Mouse (Mus musculus): ENCODE measurements around the gene Terb2. TPM values are rescaled to one million over a fixed set of nuclear protein-coding genes. Genes with fewer than 3 reads are reported as not detected.

Gene Terb2
- polyA plus RNA-seq, 1 experiment from 2014 or later = not detected

- no peak for TF ChIP-seq CTCF (IDR thresholded peaks at IDR 0.05; ENCODE audit: low read depth)
- ATAC-seq (replicated peaks; ENCODE audit: low FRiP score, low read depth) (no peak), DNase-seq (ENCODE audit: low spot score) (no peak)
- H3K27ac ChIP-seq = no peak overlapping the region
- no peak overlapping the region for H3K4me3 ChIP-seq (replicated peaks; ENCODE audit: low read depth, low read length)
- H3K9ac ChIP-seq (ENCODE audit: low read depth, low read length) = no peak overlapping the region
- no peak overlapping the region for H3K4me2 ChIP-seq (ENCODE audit: low read length)
- H3K36me3 ChIP-seq (ENCODE audit: insufficient read depth, low read length) = no peaks in the 10 kb centered on the region
- no peaks in the 10 kb centered on the region for H3K27me3 ChIP-seq (ENCODE audit: insufficient read depth, low read length)
- H3K9me3 ChIP-seq (replicated peaks; ENCODE audit: low read length) = no peaks in the 10 kb centered on the region
- 58% methylated on average over 4 of the region's 4 CpGs for WGBS
- no peaks in the 10 kb centered on the region for H3K4me1 ChIP-seq (replicated peaks; ENCODE audit: insufficient read depth, low read length)
Measured at GRCm38 (mm10) chr2:122221378-122221777, 35.3 kb downstream of the Terb2 start.

GRCm38 (mm10) chr2:122221798-122222197 is 35.7 kb downstream of the Terb2 start:
- Histone ChIP-seq H3K27ac (no peak overlapping the region), H3K9me3 (replicated peaks; ENCODE audit: low read length) (no peaks in the 10 kb centered on the region), H3K36me3 (ENCODE audit: insufficient read depth, low read length) (no peaks in the 10 kb centered on the region), H3K4me1 (replicated peaks; ENCODE audit: insufficient read depth, low read length) (no peaks in the 10 kb centered on the region), H3K27me3 (ENCODE audit: insufficient read depth, low read length) (no peaks in the 10 kb centered on the region), H3K4me3 (replicated peaks; ENCODE audit: low read depth, low read length) (no peak overlapping the region), H3K4me2 (ENCODE audit: low read length) (no peak overlapping the region), H3K9ac (ENCODE audit: low read depth, low read length) (no peak overlapping the region)
- no peak for TF ChIP-seq CTCF (IDR thresholded peaks at IDR 0.05; ENCODE audit: low read depth)
- no peak for DNase-seq (ENCODE audit: low spot score)
- no peak for ATAC-seq (replicated peaks; ENCODE audit: low FRiP score, low read depth)
- 24% methylated on average over 5 of the region's 5 CpGs for WGBS

- Histone ChIP-seq H3K4me2 (ENCODE audit: low read length) (no peak overlapping the region), H3K9ac (ENCODE audit: low read depth, low read length) (no peak overlapping the region), H3K27ac (no peak overlapping the region), H3K36me3 (ENCODE audit: insufficient read depth, low read length) (no peaks in the 10 kb centered on the region), H3K9me3 (replicated peaks; ENCODE audit: low read length) (no peaks in the 10 kb centered on the region), H3K27me3 (ENCODE audit: insufficient read depth, low read length) (no peaks in the 10 kb centered on the region), H3K4me1 (replicated peaks; ENCODE audit: insufficient read depth, low read length) (no peaks in the 10 kb centered on the region), H3K4me3 (replicated peaks; ENCODE audit: low read depth, low read length) (no peak overlapping the region)
- TF ChIP-seq CTCF (IDR thresholded peaks at IDR 0.05; ENCODE audit: low read depth) = no peak
- ATAC-seq (replicated peaks; ENCODE audit: low FRiP score, low read depth) (no peak), DNase-seq (ENCODE audit: low spot score) (no peak)
- 77% methylated on average over 5 of the region's 5 CpGs for WGBS
Measured at GRCm38 (mm10) chr2:122222272-122222671, 36.2 kb downstream of the Terb2 start.

- ATAC-seq (replicated peaks; ENCODE audit: low FRiP score, low read depth) = no peak
- Histone ChIP-seq H3K27me3 (ENCODE audit: insufficient read depth, low read length) (no peaks in the 10 kb centered on the region), H3K9me3 (replicated peaks; ENCODE audit: low read length) (no peaks in the 10 kb centered on the region), H3K4me1 (replicated peaks; ENCODE audit: insufficient read depth, low read length) (no peaks in the 10 kb centered on the region), H3K4me3 (replicated peaks; ENCODE audit: low read depth, low read length) (no peak overlapping the region), H3K36me3 (ENCODE audit: insufficient read depth, low read length) (no peaks in the 10 kb centered on the region), H3K27ac (no peak overlapping the region), H3K4me2 (ENCODE audit: low read length) (no peak overlapping the region), H3K9ac (ENCODE audit: low read depth, low read length) (no peak overlapping the region)
- no peak for TF ChIP-seq CTCF (IDR thresholded peaks at IDR 0.05; ENCODE audit: low read depth)
- DNase-seq (ENCODE audit: low spot score) = no peak
Measured at GRCm38 (mm10) chr2:122223654-122224053, 37.6 kb downstream of the Terb2 start.

- Histone ChIP-seq H3K27ac (no peak overlapping the region), H3K36me3 (ENCODE audit: insufficient read depth, low read length) (no peaks in the 10 kb centered on the region), H3K4me1 (replicated peaks; ENCODE audit: insufficient read depth, low read length) (no peaks in the 10 kb centered on the region), H3K9me3 (replicated peaks; ENCODE audit: low read length) (no peaks in the 10 kb centered on the region), H3K9ac (ENCODE audit: low read depth, low read length) (no peak overlapping the region), H3K27me3 (ENCODE audit: insufficient read depth, low read length) (no peaks in the 10 kb centered on the region), H3K4me3 (replicated peaks; ENCODE audit: low read depth, low read length) (no peak overlapping the region), H3K4me2 (ENCODE audit: low read length) (no peak overlapping the region)
- 83% methylated on average over 6 of the region's 6 CpGs for WGBS
- no peak for TF ChIP-seq CTCF (IDR thresholded peaks at IDR 0.05; ENCODE audit: low read depth)
- no peak for ATAC-seq (replicated peaks; ENCODE audit: low FRiP score, low read depth)
- no peak for DNase-seq (ENCODE audit: low spot score)
Measured at GRCm38 (mm10) chr2:122230395-122230794, 44.3 kb downstream of the Terb2 start.

- H3K27ac ChIP-seq = no peak overlapping the region
- no peak for TF ChIP-seq CTCF (IDR thresholded peaks at IDR 0.05; ENCODE audit: low read depth)
- H3K4me2 ChIP-seq (ENCODE audit: low read length) = no peak overlapping the region
- no peak overlapping the region for H3K9ac ChIP-seq (ENCODE audit: low read depth, low read length)
- 91% methylated on average over 9 of the region's 9 CpGs for WGBS
- no peaks in the 10 kb centered on the region for H3K4me1 ChIP-seq (replicated peaks; ENCODE audit: insufficient read depth, low read length)
- no peak for DNase-seq (ENCODE audit: low spot score)
- no peaks in the 10 kb centered on the region for H3K36me3 ChIP-seq (ENCODE audit: insufficient read depth, low read length)
- no peak overlapping the region for H3K4me3 ChIP-seq (replicated peaks; ENCODE audit: low read depth, low read length)
- no peak for ATAC-seq (replicated peaks; ENCODE audit: low FRiP score, low read depth)
- H3K9me3 ChIP-seq (replicated peaks; ENCODE audit: low read length) = no peaks in the 10 kb centered on the region
- H3K27me3 ChIP-seq (ENCODE audit: insufficient read depth, low read length) = no peaks in the 10 kb centered on the region
Measured at GRCm38 (mm10) chr2:122231616-122232015, 45.5 kb downstream of the Terb2 start.

- ATAC-seq (replicated peaks; ENCODE audit: low FRiP score, low read depth) = no peak
- TF ChIP-seq CTCF (IDR thresholded peaks at IDR 0.05; ENCODE audit: low read depth) = no peak
- Histone ChIP-seq H3K4me3 (replicated peaks; ENCODE audit: low read depth, low read length) (no peak overlapping the region), H3K27ac (no peak overlapping the region), H3K36me3 (ENCODE audit: insufficient read depth, low read length) (no peaks in the 10 kb centered on the region), H3K9ac (ENCODE audit: low read depth, low read length) (no peak overlapping the region), H3K4me2 (ENCODE audit: low read length) (peak overlapping the region; percentile 57; the same call in 1 of the 2 replicates), H3K4me1 (replicated peaks; ENCODE audit: insufficient read depth, low read length) (no peaks in the 10 kb centered on the region), H3K27me3 (ENCODE audit: insufficient read depth, low read length) (no peaks in the 10 kb centered on the region), H3K9me3 (replicated peaks; ENCODE audit: low read length) (no peaks in the 10 kb centered on the region)
- WGBS = 52% methylated on average over 5 of the region's 5 CpGs
- no peak for DNase-seq (ENCODE audit: low spot score)
Measured at GRCm38 (mm10) chr2:122233341-122233740, 47.3 kb downstream of the Terb2 start.
